Mouse (Mus musculus): ENCODE results near the gene Cox5a. TPM values are rescaled to one million over a fixed set of nuclear protein-coding genes. Genes with fewer than 3 reads are reported as not detected.

Gene Cox5a
- polyA plus RNA-seq, 2 experiments from 2014 or later: 197 to 242 TPM

DNA sequence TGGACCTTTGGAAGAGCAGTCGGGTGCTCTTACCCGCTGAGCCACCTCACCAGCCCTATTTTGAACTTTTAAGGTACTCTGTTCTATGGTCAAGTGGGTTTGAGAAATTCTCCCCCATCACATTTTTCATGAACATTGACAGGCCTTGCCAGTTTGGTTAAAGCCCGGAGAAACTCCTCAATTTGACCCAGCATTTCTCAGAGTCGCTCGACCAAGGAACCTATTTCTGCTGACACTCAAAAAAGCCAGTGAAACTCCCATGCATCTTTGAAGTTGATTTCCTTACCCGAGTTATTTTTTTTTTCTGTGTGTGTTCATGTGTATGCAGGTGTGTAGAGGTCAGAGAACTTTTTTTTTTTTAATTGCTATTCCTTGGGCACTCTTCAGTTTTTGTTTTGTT is 43.5 kb downstream of the Cox5a start:
- ATAC-seq: no peak

DNA sequence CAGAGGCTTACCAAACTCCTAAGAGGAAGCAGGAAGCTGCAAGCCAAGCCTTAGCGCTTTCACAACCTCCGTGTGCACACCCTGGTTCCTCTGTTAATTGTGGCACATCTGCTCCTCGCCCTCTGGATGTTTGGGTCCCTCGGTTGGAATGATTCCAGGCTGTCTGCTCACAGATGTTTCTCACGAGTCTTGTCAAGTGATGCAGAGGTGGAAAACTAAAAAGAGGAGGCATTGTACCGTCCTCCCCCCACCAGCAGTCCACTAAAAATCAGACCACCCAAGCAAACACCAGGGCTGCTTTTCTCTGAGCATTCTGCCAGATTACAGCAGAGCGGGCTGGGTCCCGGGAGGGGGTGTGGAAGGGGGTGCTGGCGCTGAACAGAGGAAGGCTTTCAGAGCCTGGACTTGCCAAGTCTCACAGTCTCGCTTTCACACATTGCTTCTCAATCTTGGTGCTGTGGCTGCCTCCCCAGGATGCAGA is 44.7 kb downstream of the Cox5a start:
- no peak for ATAC-seq

DNA sequence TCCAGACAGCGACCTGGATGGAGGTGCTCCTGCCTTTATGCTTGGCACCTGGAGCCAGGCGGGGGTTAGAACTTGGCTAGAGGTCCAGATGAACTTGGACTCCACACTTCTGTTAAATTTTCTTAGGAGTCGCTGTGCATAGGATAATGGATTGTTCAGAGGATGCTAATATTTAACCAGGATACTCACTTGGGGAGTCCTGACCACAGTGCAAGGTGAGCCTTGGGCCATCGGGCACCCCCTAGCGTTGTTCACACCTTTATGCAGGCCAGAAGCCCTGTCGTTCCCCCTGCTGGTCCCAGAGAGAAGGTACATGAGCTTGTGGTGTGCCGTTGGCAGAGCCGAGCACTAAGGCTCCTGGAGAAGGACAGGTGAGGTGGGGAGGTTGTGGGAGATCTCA is 45.8 kb downstream of the Cox5a start:
- no peak for ATAC-seq

DNA sequence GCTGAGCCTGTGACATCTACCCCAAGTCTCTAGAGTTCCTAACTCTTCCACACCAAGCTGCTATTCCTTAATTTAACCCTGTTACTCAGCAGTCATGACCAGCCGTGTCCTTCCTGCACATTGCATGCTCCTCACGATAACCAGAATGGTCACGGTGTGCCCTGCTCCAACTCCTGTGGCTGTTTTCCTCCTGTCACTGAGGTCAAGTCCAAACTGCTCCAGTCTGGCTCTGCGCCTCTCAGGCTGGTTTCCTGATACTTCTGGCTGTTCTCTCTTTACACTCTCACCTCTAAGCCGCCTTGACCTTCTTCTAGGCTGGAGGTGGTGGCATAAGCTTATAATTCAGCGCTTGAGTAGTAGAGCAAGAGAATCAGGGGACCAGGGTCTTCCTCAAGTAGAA is 47.4 kb downstream of the Cox5a start:
- ATAC-seq: no peak

DNA sequence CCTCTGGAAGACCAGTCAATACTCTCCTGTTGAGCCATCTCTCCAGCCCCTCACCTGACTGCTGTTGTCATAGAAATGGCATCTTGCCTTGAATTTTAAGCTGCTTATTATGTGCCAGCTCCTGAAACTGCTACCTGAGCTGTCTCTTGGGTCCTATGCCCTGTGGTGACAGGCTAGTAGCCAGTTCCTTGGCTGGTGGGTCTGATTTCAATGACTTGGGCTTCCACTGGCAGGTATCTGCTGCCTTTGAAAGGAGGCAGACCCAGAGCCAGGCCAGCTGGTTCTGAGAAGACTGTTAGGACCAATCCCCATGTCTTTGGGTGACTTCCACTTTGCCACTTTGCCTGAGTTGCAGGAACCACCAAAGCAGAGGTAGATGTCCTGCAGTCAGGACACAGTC is 53.3 kb downstream of the Cox5a start:
- ATAC-seq: no peak

DNA sequence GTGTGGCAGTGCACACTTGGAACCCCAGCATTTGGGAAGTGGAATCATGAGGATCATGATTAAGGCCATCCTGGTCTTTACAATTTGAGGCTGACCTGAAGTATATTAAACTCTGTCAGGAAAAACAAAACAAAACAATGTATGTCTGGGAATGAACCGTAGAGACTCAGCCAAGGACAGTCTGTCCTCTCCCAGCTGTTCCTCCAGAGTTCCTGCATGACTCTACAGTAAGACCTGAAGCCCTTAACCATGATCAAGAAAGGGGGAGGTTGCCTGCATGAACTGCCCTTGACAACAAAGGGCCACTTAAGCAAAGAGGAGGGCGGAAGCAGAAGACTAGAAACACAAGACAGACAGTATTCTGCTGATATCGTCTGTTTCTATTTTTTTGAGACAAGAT is 54.5 kb downstream of the Cox5a start:
- ATAC-seq: no peak

DNA sequence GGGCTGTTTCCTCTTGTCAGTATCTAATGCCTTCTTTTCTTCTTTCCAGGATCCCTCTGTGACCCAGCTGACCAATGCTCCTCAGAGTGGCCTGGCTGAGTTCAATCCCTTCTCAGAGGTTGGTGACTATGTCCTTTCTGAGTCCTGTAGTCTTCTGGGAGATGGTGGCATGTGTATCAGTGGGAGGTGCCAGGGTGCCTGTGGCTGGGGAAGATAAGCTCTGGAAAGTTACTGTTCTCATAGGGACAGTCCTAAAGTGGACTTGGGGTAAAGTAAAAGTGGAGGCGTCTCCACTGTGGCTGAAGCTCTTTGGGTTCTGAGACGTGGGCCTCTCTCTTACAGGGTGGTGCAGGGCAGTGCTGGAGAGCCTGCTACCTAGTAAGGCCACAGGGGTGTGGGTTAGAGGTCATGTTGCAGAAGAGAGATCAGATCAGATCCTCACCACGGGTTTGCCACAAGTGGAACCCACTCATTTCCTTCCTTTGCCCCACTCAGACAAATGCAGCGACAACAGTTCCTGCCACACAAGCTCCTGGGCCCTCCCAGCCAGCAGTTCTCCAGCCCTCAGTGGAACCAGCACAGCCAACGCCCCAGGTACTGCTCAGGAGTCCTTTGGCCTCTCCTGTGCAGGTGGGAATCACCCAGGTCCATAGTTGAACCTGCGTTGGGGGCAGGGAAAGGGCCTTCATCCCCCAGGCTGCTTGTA is 56.2 kb downstream of the Cox5a start:
- no peak for ATAC-seq

Other genes starting within 250 kb of the Cox5a start
- gene Ppcdc, start 81.2 kb upstream of the Cox5a start, polyA plus RNA-seq (2017; shearing (Covaris generic)): 100 to 1,000 TPM; 157 to 228 TPM
- gene Scamp5, start 53.2 kb upstream of the Cox5a start, polyA plus RNA-seq (2017; shearing (Covaris generic)): under 1 TPM in 1 of 2 experiments, not detected in 1; 0.26 TPM
- not detected for gene Rpp25, start 17.2 kb upstream of the Cox5a start, polyA plus RNA-seq (2017; shearing (Covaris generic))
- gene Fam219b, start 16.3 kb downstream of the Cox5a start, polyA plus RNA-seq (2017; shearing (Covaris generic)): 10 to 100 TPM; 22.2 to 29.8 TPM
- gene Mpi, start 31.5 kb downstream of the Cox5a start, polyA plus RNA-seq (2017; shearing (Covaris generic)): 10 to 100 TPM; 15.7 to 17.9 TPM
- gene Scamp2, start 39.7 kb downstream of the Cox5a start, polyA plus RNA-seq (2017; shearing (Covaris generic)): 100 to 1,000 TPM in 1 of 2 experiments, 10 to 100 TPM in 1; 92.6 to 119 TPM
- gene Ulk3, start 68.2 kb downstream of the Cox5a start, polyA plus RNA-seq (2017; shearing (Covaris generic)): 10 to 100 TPM; 27.0 to 48.2 TPM
- gene Cplx3, start 85.0 kb downstream of the Cox5a start, polyA plus RNA-seq (2017; shearing (Covaris generic)): not detected
- gene Lman1l, start 99.5 kb downstream of the Cox5a start, polyA plus RNA-seq (2017; shearing (Covaris generic)): 1 to 10 TPM in 1 of 2 experiments, under 1 TPM in 1; 0.79 to 1.4 TPM
- gene Csk, start 132.4 kb downstream of the Cox5a start, polyA plus RNA-seq (2017; shearing (Covaris generic)): 100 to 1,000 TPM; 110 to 150 TPM
- not detected for gene Cyp1a2, start 162.4 kb downstream of the Cox5a start, polyA plus RNA-seq (2017; shearing (Covaris generic))
- not detected for gene Cyp1a1, start 166.7 kb downstream of the Cox5a start, polyA plus RNA-seq (2017; shearing (Covaris generic))
- gene Edc3, start 187.3 kb downstream of the Cox5a start, polyA plus RNA-seq (2017; shearing (Covaris generic)): 10 to 100 TPM; 30.2 to 30.5 TPM
- gene Clk3, start 244.6 kb downstream of the Cox5a start, polyA plus RNA-seq (2017; shearing (Covaris generic)): 100 to 1,000 TPM in 1 of 2 experiments, 10 to 100 TPM in 1; 95.0 to 107 TPM

All from CD4-positive, CD25-positive, alpha-beta regulatory T cell, adult 4 months (primary cell).